Mouse (Mus musculus) spleen, adult 2 months (tissue): ENCODE measurements around the gene Fbxl17.

Experiments
- CTCF ChIP-seq: fragments of 200-500 bp; IDR thresholded peaks from 2 replicates; pipeline ENCODE4 v1.5.1; 2011; ENCODE audit warnings: mild to moderate bottlenecking, inconsistent platforms; ENCODE audit not compliant: insufficient read depth, insufficient read length, insufficient replicate concordance; ENCODE audit errors: extremely low read depth
- POLR2A ChIP-seq: fragments of 200-500 bp; IDR thresholded peaks from 2 replicates; pipeline ENCODE4 v1.6.1; 2011; ENCODE audit warnings: low read depth, low read length, inconsistent platforms

DNA sequence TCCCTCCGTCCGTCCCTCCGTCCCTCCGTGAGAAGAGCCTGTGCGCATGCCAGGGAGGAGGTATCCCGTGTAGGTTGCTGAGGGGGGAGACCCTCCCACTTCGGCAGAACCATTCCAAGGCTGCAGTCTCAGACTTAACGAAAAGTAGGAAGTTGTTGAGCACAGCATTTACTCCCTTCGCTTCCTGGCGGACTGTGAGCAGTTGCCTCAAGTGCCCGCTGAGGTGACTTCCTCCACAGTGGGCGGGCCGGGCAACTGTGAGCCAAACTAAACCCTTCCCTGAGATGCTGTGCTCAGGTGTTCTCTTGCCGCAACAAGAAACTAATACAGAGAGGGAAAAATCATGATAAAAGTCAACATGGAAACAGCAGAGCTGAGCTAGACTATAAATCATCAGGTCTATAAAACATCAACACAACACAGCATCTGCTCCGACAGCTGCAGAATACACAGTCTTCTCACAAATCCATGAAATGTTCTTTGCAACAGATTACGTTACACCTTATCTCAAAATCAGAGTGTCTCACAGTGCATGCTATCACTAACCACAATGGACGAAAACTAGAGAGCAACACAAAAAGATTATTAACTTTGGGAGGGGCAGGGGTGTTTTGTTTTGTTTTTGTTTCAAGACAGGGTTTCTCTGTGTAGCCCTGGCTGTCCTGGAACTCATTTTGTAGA is 69.3 kb downstream of the Fbxl17 start:
- TF ChIP-seq POLR2A (no peak), CTCF (no peak)
